Mouse (Mus musculus): ENCODE data around the gene Ptpn13.

GRCm38 (mm10) chr5:103540612-103541011 is 115.6 kb downstream of the Ptpn13 start:
- TF ChIP-seq CTCF (IDR thresholded peaks at IDR 0.05; ENCODE audit: borderline replicate concordance, extremely low read depth, insufficient read depth, insufficient read length) (no peak), POLR2A (IDR thresholded peaks at IDR 0.05; ENCODE audit: borderline replicate concordance, extremely low read depth, insufficient read depth, insufficient read length, poor library complexity, severe bottlenecking) (no peak)

All from brain, embryonic 14.5 days (tissue).